25 mouse cellular contexts compared by ENCODE assay signal in the genomic region with DNA sequence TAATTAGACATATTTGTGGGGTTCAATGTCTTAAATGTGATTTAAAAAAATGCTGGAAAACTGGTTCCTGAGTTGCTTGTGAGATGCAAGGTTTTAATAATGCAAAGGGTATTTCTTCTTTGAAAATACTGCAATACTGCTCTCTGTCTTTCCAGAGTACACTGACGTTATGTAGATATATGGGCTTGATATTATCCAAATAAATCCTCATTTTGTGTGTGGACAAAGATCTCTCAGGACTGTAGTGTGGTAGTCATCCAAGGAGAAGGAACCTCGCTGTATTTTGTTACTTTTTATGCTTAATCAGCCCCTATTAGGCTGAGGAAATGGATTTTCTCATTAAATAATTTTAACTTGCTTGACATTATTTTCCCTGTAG.
DNase-seq lines count a peak whose midpoint lies in the region; ATAC-seq lines count a peak whose summit lies in the region.
"Had no signal": no experiment of that assay in that cellular context is flagged by ENCODE, and none has a peak within 500 bp of the region (broad histone marks: within the 10 kb centered on the region; RNA-seq: fewer than 3 reads in every experiment).

No protein-coding gene starts in this region.

- H3K9me3 ChIP-seq in hindbrain, embryonic 15.5 days: no peaks in the 10 kb centered on the region
- H3K9me3 ChIP-seq in hindbrain, embryonic 12.5 days (replicated peaks): no peaks in the 10 kb centered on the region
- H3K9me3 ChIP-seq in forebrain, embryonic 14.5 days (replicated peaks; ENCODE audit: control insufficient read depth, low read length): no peaks in the 10 kb centered on the region
- H3K9me3 ChIP-seq in forebrain, embryonic 15.5 days: no peaks in the 10 kb centered on the region
- no peaks in the 10 kb centered on the region for H3K9me3 ChIP-seq in midbrain, embryonic 16.5 days (replicated peaks; ENCODE audit: control insufficient read depth, low read length, poor library complexity, severe bottlenecking)
- H3K9me3 ChIP-seq: kidney, embryonic 15.5 days; liver, embryonic 15.5 days had no signal

- DNase-seq in forebrain, embryonic 14.5 days (ENCODE audit: low spot score): no peak
- DNase-seq in adrenal gland, postnatal 14 days: no peak
- no peak for DNase-seq in gastrocnemius, postnatal 14 days
- DNase-seq: adrenal gland, adult 2 months; B cell, adult 2 months; cerebellum, adult 9-10 months; cerebellum, postnatal 36 days; gastrocnemius, adult 2 months; heart, adult 2 months; heart, postnatal 4 days; kidney, adult 18-20 months; kidney, postnatal 25 days; lung, embryonic 14.5 days; lung, postnatal 14 days; right cerebral cortex, postnatal 25 days; thymus, postnatal 25 days had no signal

- H3K4me1 ChIP-seq in hindbrain, embryonic 15.5 days (replicated peaks): peaks cover 15% of the 10 kb centered on the region; the same call in 1 of the 2 replicates
- H3K4me1 ChIP-seq in hindbrain, embryonic 12.5 days: no peaks in the 10 kb centered on the region
- H3K4me1 ChIP-seq in forebrain, embryonic 14.5 days (ENCODE audit: control insufficient read depth, insufficient read depth, low read length): no peaks in the 10 kb centered on the region
- peaks cover 12% of the 10 kb centered on the region for H3K4me1 ChIP-seq in forebrain, embryonic 15.5 days
- H3K4me1 ChIP-seq in midbrain, embryonic 16.5 days (ENCODE audit: control insufficient read depth, insufficient read depth, low read length): peaks cover 14% of the 10 kb centered on the region
- H3K4me1 ChIP-seq: kidney, embryonic 15.5 days; liver, embryonic 15.5 days had no signal

- H3K27me3 ChIP-seq in hindbrain, embryonic 15.5 days: no peaks in the 10 kb centered on the region
- no peaks in the 10 kb centered on the region for H3K27me3 ChIP-seq in hindbrain, embryonic 12.5 days
- H3K27me3 ChIP-seq in forebrain, embryonic 14.5 days (replicated peaks; ENCODE audit: control insufficient read depth, insufficient read depth, low read length): no peaks in the 10 kb centered on the region
- no peaks in the 10 kb centered on the region for H3K27me3 ChIP-seq in forebrain, embryonic 15.5 days
- H3K27me3 ChIP-seq in midbrain, embryonic 16.5 days (ENCODE audit: control insufficient read depth, insufficient read depth, low read depth, low read length): no peaks in the 10 kb centered on the region
- H3K27me3 ChIP-seq: heart, embryonic 12.5 days; kidney, embryonic 15.5 days; liver, embryonic 15.5 days had no signal

- H3K36me3 ChIP-seq in hindbrain, embryonic 15.5 days: no peaks in the 10 kb centered on the region
- no peaks in the 10 kb centered on the region for H3K36me3 ChIP-seq in hindbrain, embryonic 12.5 days
- H3K36me3 ChIP-seq in forebrain, embryonic 14.5 days (ENCODE audit: control insufficient read depth, insufficient read depth, low read length): no peaks in the 10 kb centered on the region
- H3K36me3 ChIP-seq in forebrain, embryonic 15.5 days: no peaks in the 10 kb centered on the region
- no peaks in the 10 kb centered on the region for H3K36me3 ChIP-seq in midbrain, embryonic 16.5 days (ENCODE audit: control insufficient read depth, insufficient read depth, low read length)
- H3K36me3 ChIP-seq: heart, embryonic 12.5 days; kidney, embryonic 15.5 days; liver, embryonic 15.5 days had no signal

- no peak for ATAC-seq in hindbrain, embryonic 15.5 days (ENCODE audit: low FRiP score, low read depth)
- ATAC-seq in hindbrain, embryonic 12.5 days (ENCODE audit: low FRiP score): no peak
- ATAC-seq in forebrain, embryonic 14.5 days: peak; percentile 50; the same call in 1 of the 2 replicates
- peak; percentile 38 for ATAC-seq in forebrain, embryonic 15.5 days (replicated peaks)
- peak; percentile 76 for ATAC-seq in midbrain, embryonic 16.5 days
- ATAC-seq: activated CD4-positive, CD25-positive, alpha-beta regulatory T cell, adult 4 months had no signal

- 64% methylated on average over 2 of the region's 2 CpGs for WGBS in hindbrain, embryonic 15.5 days
- 78% methylated on average over 2 of the region's 2 CpGs for WGBS in hindbrain, embryonic 12.5 days
- WGBS in forebrain, embryonic 14.5 days: 75% methylated on average over 2 of the region's 2 CpGs
- WGBS in forebrain, embryonic 15.5 days: 76% methylated on average over 2 of the region's 2 CpGs
- WGBS in midbrain, embryonic 16.5 days: 57% methylated on average over 2 of the region's 2 CpGs

- H3K4me3 ChIP-seq in hindbrain, embryonic 15.5 days: no peak overlapping the region
- no peak overlapping the region for H3K4me3 ChIP-seq in hindbrain, embryonic 12.5 days
- H3K4me3 ChIP-seq in forebrain, embryonic 14.5 days (ENCODE audit: low read depth, low read length): no peak overlapping the region
- H3K4me3 ChIP-seq in forebrain, embryonic 15.5 days: no peak overlapping the region
- H3K4me3 ChIP-seq in midbrain, embryonic 16.5 days (ENCODE audit: low read depth, low read length): no peak overlapping the region
- H3K4me3 ChIP-seq: gastrocnemius, adult 2 months; heart, adult 2 months; heart, embryonic 12.5 days; kidney, embryonic 15.5 days; liver, embryonic 15.5 days; myocyte had no signal

- H3K4me2 ChIP-seq in hindbrain, embryonic 15.5 days: no peak overlapping the region
- H3K4me2 ChIP-seq in hindbrain, embryonic 12.5 days (replicated peaks): no peak overlapping the region
- no peak overlapping the region for H3K4me2 ChIP-seq in forebrain, embryonic 14.5 days (ENCODE audit: low read length)
- no peak overlapping the region for H3K4me2 ChIP-seq in forebrain, embryonic 15.5 days (replicated peaks)
- H3K4me2 ChIP-seq in midbrain, embryonic 16.5 days (ENCODE audit: low read length): no peak overlapping the region
- H3K4me2 ChIP-seq: heart, embryonic 12.5 days; kidney, embryonic 15.5 days; liver, embryonic 15.5 days; lung, embryonic 14.5 days had no signal

- intact Hi-C loops in gastrocnemius, postnatal 14 days (cut with DNase I; ENCODE audit: low total_unique reads): no loop called here

- no peak overlapping the region for H3K9ac ChIP-seq in hindbrain, embryonic 15.5 days
- H3K9ac ChIP-seq in hindbrain, embryonic 12.5 days: no peak overlapping the region
- no peak overlapping the region for H3K9ac ChIP-seq in forebrain, embryonic 14.5 days (ENCODE audit: low read length)
- H3K9ac ChIP-seq in forebrain, embryonic 15.5 days (replicated peaks): no peak overlapping the region
- H3K9ac ChIP-seq in midbrain, embryonic 16.5 days (ENCODE audit: low read depth, low read length): no peak overlapping the region
- H3K9ac ChIP-seq: heart, embryonic 12.5 days; kidney, embryonic 15.5 days; liver, embryonic 15.5 days; lung, embryonic 14.5 days had no signal

- H3K27ac ChIP-seq in hindbrain, embryonic 15.5 days (replicated peaks): peak overlapping the region; percentile 52
- H3K27ac ChIP-seq in hindbrain, embryonic 12.5 days: no peak overlapping the region
- 0 out of 2 replicates have a peak overlapping the region, but pooled peaks have one; percentile 23 for H3K27ac ChIP-seq in forebrain, embryonic 14.5 days (ENCODE audit: low read depth, low read length)
- peak overlapping the region; percentile 47 for H3K27ac ChIP-seq in forebrain, embryonic 15.5 days (replicated peaks)
- peak overlapping the region; percentile 80 for H3K27ac ChIP-seq in midbrain, embryonic 16.5 days (ENCODE audit: low read length)
- H3K27ac ChIP-seq: gastrocnemius, adult 2 months; heart, adult 2 months; kidney, embryonic 15.5 days; liver, embryonic 15.5 days had no signal

Comparison
In these comparisons a context has a peak if more than half of its experiments do, and no peak if none do; other contexts are left out.
1. ATAC-seq: peak in forebrain, embryonic 14.5 days (single experiment), forebrain, embryonic 15.5 days (single experiment) and midbrain, embryonic 16.5 days (single experiment); none in hindbrain, embryonic 15.5 days (single experiment) and hindbrain, embryonic 12.5 days (single experiment).